Mouse (Mus musculus) liver, adult 2 months (tissue): ENCODE data around the gene Rbck1. TPM values are rescaled to one million over a fixed set of nuclear protein-coding genes. Genes with fewer than 3 reads are reported as not detected.
A peak's percentile ranks its signal among the peaks of the same experiment; 100 is the strongest.

Experiments
- DNase-seq: peaks from one replicate; pipeline ENCODE4 v3.0.0-alpha.2; 2011; ENCODE audit warnings: low read depth, low spot score; ENCODE audit errors: extremely low read depth
- H3K27ac ChIP-seq: fragments of 200-500 bp; replicated peaks from 2 replicates; pipeline ENCODE4 v1.5.1; 2012; ENCODE audit warnings: low read depth, mild to moderate bottlenecking, control low read depth, inconsistent platforms, low read length; ENCODE audit not compliant: insufficient read depth
- H3K27me3 ChIP-seq: fragments of 200-500 bp; 2 replicates; pipeline ENCODE4 v1.6.1; 2012; ENCODE audit warnings: mild to moderate bottlenecking, moderate library complexity, low read length, inconsistent platforms; ENCODE audit not compliant: control insufficient read depth, insufficient read depth
- H3K36me3 ChIP-seq: fragments of 200-500 bp; 2 replicates; pipeline ENCODE4 v1.6.1; 2012; ENCODE audit warnings: low read length, inconsistent platforms; ENCODE audit not compliant: control insufficient read depth, insufficient read depth
- H3K4me1 ChIP-seq: fragments of 200-500 bp; 2 replicates; pipeline ENCODE4 v1.6.1; 2011; ENCODE audit warnings: low read length; ENCODE audit not compliant: control insufficient read depth, insufficient read depth
- H3K4me3 ChIP-seq: fragments of 200-500 bp; 2 replicates; pipeline ENCODE4 v1.5.1; 2011; ENCODE audit warnings: low read depth, mild to moderate bottlenecking, control low read depth, low read length, moderate library complexity; ENCODE audit not compliant: insufficient read depth
- H3K79me2 ChIP-seq: fragments of 200-500 bp; 2 replicates; pipeline ENCODE4 v1.6.1; 2012; ENCODE audit warnings: inconsistent platforms, mild to moderate bottlenecking, low read length, moderate library complexity; ENCODE audit not compliant: control insufficient read depth, insufficient read depth
- H3K9ac ChIP-seq: fragments of 200-500 bp; 2 replicates; pipeline ENCODE4 v1.6.1; 2012; ENCODE audit warnings: low read depth, mild to moderate bottlenecking, control low read depth, inconsistent platforms, low read length
- CTCF ChIP-seq: fragments of 200-500 bp; IDR thresholded peaks from 2 replicates; pipeline ENCODE4 v1.5.1; 2011; ENCODE audit warnings: low read depth, low read length, control low read depth
- POLR2A ChIP-seq: fragments of 200-500 bp; IDR thresholded peaks from 2 replicates; pipeline ENCODE4 v1.6.1; 2011; ENCODE audit warnings: low read length, control low read depth; ENCODE audit not compliant: insufficient read depth; ENCODE audit errors: extremely low read depth
- WGBS: fragments of 180-500 bp; shearing (Covaris S2); methylation state at CpG from one replicate; pipeline ENCODE4 v1.1.7; 2018; 5-methylcytosine and 5-hydroxymethylcytosine counted together
- polyA plus RNA-seq: library from polyadenylated mRNA; depleted of rRNA; stranded (reverse); fragments of >200 nt; gene quantifications from 2 replicates; pipeline ENCODE4 v1.2.3, GENCODE M21; 2012
- total RNA-seq: library from RNA; depleted of rRNA; stranded (reverse); fragments of >200 nt; gene quantifications from 2 replicates; pipeline ENCODE4 v1.2.3, GENCODE M21; 2014

Rbck1 gene
- total and polyA plus RNA-seq, 2 experiments: 43.4 to 107 TPM

DNA sequence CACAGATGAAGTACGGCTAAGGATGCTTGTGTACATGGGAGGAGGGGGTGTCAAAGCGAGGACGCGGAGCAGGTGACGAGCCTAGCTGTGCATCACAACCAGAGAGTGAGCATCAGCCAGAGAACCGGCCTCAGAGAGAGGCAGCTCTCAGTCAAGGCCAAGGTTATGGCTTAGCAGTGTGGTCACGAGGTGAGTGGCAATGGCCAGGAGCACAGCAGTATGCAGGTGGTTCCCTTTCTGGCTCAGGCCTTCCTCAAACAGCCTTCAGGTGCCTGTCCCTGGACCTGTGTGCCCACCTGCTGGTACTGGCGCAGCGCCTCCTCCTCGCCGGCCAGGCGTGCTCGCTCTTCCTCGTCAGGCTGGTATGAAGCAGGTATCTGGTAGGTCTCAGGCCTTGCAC is 8.5 kb downstream of the Rbck1 start:
- Histone ChIP-seq H3K79me2 (no peaks in the 10 kb centered on the region), H3K9ac (no peak overlapping the region), H3K27me3 (no peaks in the 10 kb centered on the region), H3K36me3 (peaks cover 22% of the 10 kb centered on the region; the same call in 1 of the 2 replicates), H3K4me3 (no peak overlapping the region), H3K4me1 (no peaks in the 10 kb centered on the region), H3K27ac (no peak overlapping the region)
- DNase-seq: no peak
- 96% methylated on average over 14 of the region's 14 CpGs for WGBS
- TF ChIP-seq POLR2A: no peak
- no peak for TF ChIP-seq CTCF

GRCm38 (mm10) chr2:152322198-152322597 is 10.3 kb downstream of the Rbck1 start:
- 95% methylated on average over 6 of the region's 6 CpGs for WGBS
- H3K4me3 ChIP-seq: no peak overlapping the region
- no peak overlapping the region for H3K27ac ChIP-seq
- no peaks in the 10 kb centered on the region for H3K79me2 ChIP-seq
- peaks cover 19% of the 10 kb centered on the region; the same call in 1 of the 2 replicates for H3K36me3 ChIP-seq
- no peaks in the 10 kb centered on the region for H3K27me3 ChIP-seq
- DNase-seq: no peak
- TF ChIP-seq POLR2A (no peak), CTCF (no peak)
- no peak overlapping the region for H3K9ac ChIP-seq
- H3K4me1 ChIP-seq: no peaks in the 10 kb centered on the region

GRCm38 (mm10) chr2:152321558-152321957 is 10.9 kb downstream of the Rbck1 start:
- Histone ChIP-seq H3K4me3 (no peak overlapping the region), H3K9ac (no peak overlapping the region), H3K79me2 (no peaks in the 10 kb centered on the region), H3K36me3 (peaks cover 19% of the 10 kb centered on the region; the same call in 1 of the 2 replicates), H3K27me3 (no peaks in the 10 kb centered on the region), H3K27ac (no peak overlapping the region), H3K4me1 (no peaks in the 10 kb centered on the region)
- TF ChIP-seq POLR2A (no peak), CTCF (no peak)
- 94% methylated on average over 5 of the region's 5 CpGs for WGBS
- no peak for DNase-seq

- Histone ChIP-seq H3K36me3 (peaks cover 10% of the 10 kb centered on the region), H3K79me2 (no peaks in the 10 kb centered on the region), H3K4me3 (no peak overlapping the region), H3K9ac (no peak overlapping the region), H3K27ac (no peak overlapping the region), H3K4me1 (peaks cover 8% of the 10 kb centered on the region; the same call in 1 of the 2 replicates), H3K27me3 (no peaks in the 10 kb centered on the region)
- no peak for DNase-seq
- 77% methylated on average over 6 of the region's 6 CpGs for whole genome bisulfite sequencing
- TF ChIP-seq POLR2A (no peak), CTCF (no peak)
These were observed 15.4 kb downstream of the Rbck1 start for GRCm38 (mm10) chr2:152317054-152317453.

DNA sequence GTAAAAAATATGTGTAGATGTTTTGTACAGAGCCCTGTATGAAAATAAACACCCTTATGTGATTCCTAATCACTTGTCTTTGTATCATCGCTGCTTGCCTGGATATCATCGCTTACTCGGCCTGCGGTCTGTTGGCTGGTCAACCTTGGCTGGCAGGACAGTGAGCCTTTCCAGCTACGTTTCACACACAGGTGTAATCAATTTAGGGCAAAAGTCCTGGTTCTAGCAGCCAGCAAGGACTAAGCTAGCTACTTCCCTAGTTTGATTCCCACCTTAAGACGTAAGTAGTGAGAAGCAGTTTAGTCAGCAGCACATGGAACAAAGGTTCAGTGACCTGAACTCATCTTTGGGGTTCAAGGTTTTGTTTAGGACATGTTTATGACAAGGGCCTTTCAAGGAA is 18.5 kb downstream of the Rbck1 start:
- peak; percentile 77 for DNase-seq
- 27% methylated on average over 6 of the region's 6 CpGs for WGBS
- no peak overlapping the region for H3K4me3 ChIP-seq
- TF ChIP-seq CTCF: no peak
- no peak for TF ChIP-seq POLR2A
- peaks cover 18% of the 10 kb centered on the region for H3K36me3 ChIP-seq
- H3K27me3 ChIP-seq: no peaks in the 10 kb centered on the region
- no peaks in the 10 kb centered on the region for H3K79me2 ChIP-seq
- H3K27ac ChIP-seq: no peak overlapping the region
- no peak overlapping the region for H3K9ac ChIP-seq
- H3K4me1 ChIP-seq: peaks cover 8% of the 10 kb centered on the region; the same call in 1 of the 2 replicates

DNA sequence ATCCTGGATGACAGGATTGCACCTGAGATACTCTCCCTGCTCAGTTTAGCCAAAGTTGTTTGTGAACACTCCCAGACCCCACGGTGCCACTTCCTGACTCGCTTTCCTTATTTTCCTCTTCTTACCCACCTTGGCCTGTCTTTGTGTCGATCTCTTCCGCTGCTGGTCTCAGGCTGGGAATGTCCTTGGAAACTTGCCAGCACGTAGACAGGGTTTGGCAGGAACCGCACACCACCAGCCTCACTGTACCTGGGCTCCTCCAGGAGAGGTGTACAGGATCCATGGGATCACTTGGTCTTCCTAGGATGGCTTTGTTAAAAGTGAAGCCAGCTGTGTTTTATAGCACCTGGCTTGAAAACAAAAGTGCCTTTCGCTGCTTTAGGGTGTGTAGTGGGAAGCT is 19.5 kb downstream of the Rbck1 start:
- TF ChIP-seq CTCF (no peak), POLR2A (no peak)
- Histone ChIP-seq H3K4me3 (no peak overlapping the region), H3K9ac (no peak overlapping the region), H3K27ac (no peak overlapping the region), H3K36me3 (peaks cover 26% of the 10 kb centered on the region), H3K4me1 (peaks cover 8% of the 10 kb centered on the region; the same call in 1 of the 2 replicates), H3K79me2 (no peaks in the 10 kb centered on the region), H3K27me3 (no peaks in the 10 kb centered on the region)
- WGBS: 41% methylated on average over 7 of the region's 7 CpGs
- DNase-seq: no peak
